Mouse (Mus musculus) lung, adult 10 weeks (tissue): ENCODE data around the gene Zdbf2. TPM values are rescaled to one million over a fixed set of nuclear protein-coding genes. Genes with fewer than 3 reads are reported as not detected.

Source experiments
- polyA plus RNA-seq: library from polyadenylated mRNA; stranded (reverse); fragments of 350-450 nt; fragmentation: Illumina TruSeq; extraction: RNeasy Lipid Tissue Mini Kit (QIAGEN cat#74804); gene quantifications from one replicate; pipeline ENCODE4 v1.2.3, GENCODE M21; 2014; ENCODE audit warnings: low read depth, low replicate concordance; ENCODE audit not compliant: insufficient read depth

Zdbf2 gene
- 0.09 TPM for polyA plus RNA-seq

GRCm38 (mm10) chr1:63272741-63273338 is at the start of gene Zdbf2:
TSS of gene Zdbf2 (plus strand) at chr1:63273265.

Other genes with a start within 250 kb of the Zdbf2 start
- gene Ino80d, start 158.6 kb upstream of the Zdbf2 start, polyA plus RNA-seq: 2.9 TPM
- gene Eef1b2, start 96.4 kb upstream of the Zdbf2 start, polyA plus RNA-seq: 862 TPM
- gene Ndufs1, start 96.4 kb upstream of the Zdbf2 start, polyA plus RNA-seq: 43.5 TPM
- 0.12 TPM for gene Gpr1, start 58.7 kb upstream of the Zdbf2 start, polyA plus RNA-seq
- 1.5 TPM for gene Adam23, start 172.6 kb downstream of the Zdbf2 start, polyA plus RNA-seq